Mouse (Mus musculus): ENCODE measurements around the gene Umad1. TPM values are rescaled to one million over a fixed set of nuclear protein-coding genes. Genes with fewer than 3 reads are reported as not detected.

Gene Umad1
- polyA plus RNA-seq, 1 experiment from 2014 or later, result 15.7 TPM

GRCm38 (mm10) chr6:8465388-8465787, 206.3 kb downstream of the Umad1 start:
- Histone ChIP-seq H3K9ac (no peak overlapping the region), H3K9me3 (replicated peaks) (no peaks in the 10 kb centered on the region), H3K36me3 (no peaks in the 10 kb centered on the region), H3K27me3 (no peaks in the 10 kb centered on the region), H3K4me1 (replicated peaks) (no peaks in the 10 kb centered on the region), H3K27ac (no peak overlapping the region), H3K4me2 (no peak overlapping the region), H3K4me3 (replicated peaks) (no peak overlapping the region)
- 65% methylated on average over 1 of the region's 1 CpGs for WGBS (ENCODE audit: insufficient replicate concordance)
- DNase-seq (no peak), ATAC-seq (ENCODE audit: low read depth) (no peak)

- no peak overlapping the region for H3K9ac ChIP-seq
- H3K4me1 ChIP-seq (replicated peaks), result no peaks in the 10 kb centered on the region
- no peak overlapping the region for H3K27ac ChIP-seq
- H3K36me3 ChIP-seq, result no peaks in the 10 kb centered on the region
- WGBS (ENCODE audit: insufficient replicate concordance), result 67% methylated on average over 5 of the region's 5 CpGs
- ATAC-seq (ENCODE audit: low read depth) (no peak), DNase-seq (no peak)
- no peak overlapping the region for H3K4me3 ChIP-seq (replicated peaks)
- H3K4me2 ChIP-seq, result no peak overlapping the region
- H3K27me3 ChIP-seq, result no peaks in the 10 kb centered on the region
- H3K9me3 ChIP-seq (replicated peaks), result no peaks in the 10 kb centered on the region
Observed at GRCm38 (mm10) chr6:8465985-8466384, 206.9 kb downstream of the Umad1 start.

- Histone ChIP-seq H3K9ac (no peak overlapping the region), H3K27me3 (no peaks in the 10 kb centered on the region), H3K4me3 (replicated peaks) (no peak overlapping the region), H3K36me3 (no peaks in the 10 kb centered on the region), H3K27ac (no peak overlapping the region), H3K4me2 (no peak overlapping the region), H3K9me3 (replicated peaks) (no peaks in the 10 kb centered on the region), H3K4me1 (replicated peaks) (0 out of 2 replicates have a peak, but pooled peaks cover 3% of the 10 kb centered on the region)
- no peak for DNase-seq
- ATAC-seq (ENCODE audit: low read depth), result no peak
- WGBS (ENCODE audit: insufficient replicate concordance), result 68% methylated on average over 10 of the region's 10 CpGs
Observed at GRCm38 (mm10) chr6:8467667-8468337, 208.7 kb downstream of the Umad1 start.

GRCm38 (mm10) chr6:8469918-8470317, 210.8 kb downstream of the Umad1 start:
- DNase-seq (no peak), ATAC-seq (ENCODE audit: low read depth) (no peak)
- no peak overlapping the region for H3K4me2 ChIP-seq
- H3K36me3 ChIP-seq, result no peaks in the 10 kb centered on the region
- no peaks in the 10 kb centered on the region for H3K27me3 ChIP-seq
- no peaks in the 10 kb centered on the region for H3K9me3 ChIP-seq (replicated peaks)
- H3K4me1 ChIP-seq (replicated peaks), result peaks cover 21% of the 10 kb centered on the region
- H3K27ac ChIP-seq, result no peak overlapping the region
- 79% methylated on average over 3 of the region's 3 CpGs for WGBS (ENCODE audit: insufficient replicate concordance)
- H3K9ac ChIP-seq, result no peak overlapping the region
- H3K4me3 ChIP-seq (replicated peaks), result no peak overlapping the region

- Histone ChIP-seq H3K27ac (no peak overlapping the region), H3K4me3 (replicated peaks) (no peak overlapping the region), H3K27me3 (no peaks in the 10 kb centered on the region), H3K9ac (no peak overlapping the region), H3K36me3 (no peaks in the 10 kb centered on the region), H3K4me1 (replicated peaks) (peaks cover 21% of the 10 kb centered on the region), H3K4me2 (no peak overlapping the region), H3K9me3 (replicated peaks) (no peaks in the 10 kb centered on the region)
- DNase-seq (no peak), ATAC-seq (ENCODE audit: low read depth) (no peak)
- WGBS (ENCODE audit: insufficient replicate concordance), result 65% methylated on average over 3 of the region's 3 CpGs
Observed at GRCm38 (mm10) chr6:8472125-8472524, 213.0 kb downstream of the Umad1 start.

GRCm38 (mm10) chr6:8472915-8473314, 213.8 kb downstream of the Umad1 start:
- Histone ChIP-seq H3K9me3 (replicated peaks) (no peaks in the 10 kb centered on the region), H3K27ac (no peak overlapping the region), H3K4me2 (no peak overlapping the region), H3K27me3 (no peaks in the 10 kb centered on the region), H3K36me3 (no peaks in the 10 kb centered on the region), H3K9ac (no peak overlapping the region), H3K4me3 (replicated peaks) (no peak overlapping the region), H3K4me1 (replicated peaks) (peaks cover 21% of the 10 kb centered on the region)
- ATAC-seq (ENCODE audit: low read depth) (peak; percentile 43; the same call in 1 of the 2 replicates), DNase-seq (no peak)
- WGBS (ENCODE audit: insufficient replicate concordance), result 30% methylated on average over 5 of the region's 5 CpGs

GRCm38 (mm10) chr6:8473498-8473897, 214.4 kb downstream of the Umad1 start:
- H3K4me3 ChIP-seq (replicated peaks), result no peak overlapping the region
- H3K36me3 ChIP-seq, result no peaks in the 10 kb centered on the region
- no peak for DNase-seq
- ATAC-seq (ENCODE audit: low read depth), result no peak
- no peak overlapping the region for H3K4me2 ChIP-seq
- no peak overlapping the region for H3K9ac ChIP-seq
- no peaks in the 10 kb centered on the region for H3K27me3 ChIP-seq
- WGBS (ENCODE audit: insufficient replicate concordance), result 47% methylated on average over 5 of the region's 5 CpGs
- no peaks in the 10 kb centered on the region for H3K9me3 ChIP-seq (replicated peaks)
- peaks cover 21% of the 10 kb centered on the region for H3K4me1 ChIP-seq (replicated peaks)
- H3K27ac ChIP-seq, result no peak overlapping the region

GRCm38 (mm10) chr6:8474316-8474715, 215.2 kb downstream of the Umad1 start:
- Histone ChIP-seq H3K4me1 (replicated peaks) (peaks cover 21% of the 10 kb centered on the region), H3K4me2 (no peak overlapping the region), H3K4me3 (replicated peaks) (no peak overlapping the region), H3K9me3 (replicated peaks) (no peaks in the 10 kb centered on the region), H3K27me3 (no peaks in the 10 kb centered on the region), H3K9ac (no peak overlapping the region), H3K36me3 (no peaks in the 10 kb centered on the region), H3K27ac (no peak overlapping the region)
- peak; percentile 48; the same call in 1 of the 2 replicates for ATAC-seq (ENCODE audit: low read depth)
- DNase-seq, result no peak
- WGBS (ENCODE audit: insufficient replicate concordance), result 39% methylated on average over 3 of the region's 3 CpGs

- H3K4me1 ChIP-seq (replicated peaks), result peaks cover 21% of the 10 kb centered on the region
- H3K27me3 ChIP-seq, result no peaks in the 10 kb centered on the region
- DNase-seq (no peak), ATAC-seq (ENCODE audit: low read depth) (no peak)
- H3K4me3 ChIP-seq (replicated peaks), result no peak overlapping the region
- 75% methylated on average over 4 of the region's 4 CpGs for WGBS (ENCODE audit: insufficient replicate concordance)
- no peak overlapping the region for H3K27ac ChIP-seq
- no peak overlapping the region for H3K4me2 ChIP-seq
- no peaks in the 10 kb centered on the region for H3K36me3 ChIP-seq
- no peaks in the 10 kb centered on the region for H3K9me3 ChIP-seq (replicated peaks)
- no peak overlapping the region for H3K9ac ChIP-seq
Observed at GRCm38 (mm10) chr6:8474820-8475219, 215.7 kb downstream of the Umad1 start.

- Histone ChIP-seq H3K36me3 (no peaks in the 10 kb centered on the region), H3K4me3 (replicated peaks) (no peak overlapping the region), H3K4me2 (no peak overlapping the region), H3K9me3 (replicated peaks) (no peaks in the 10 kb centered on the region), H3K27ac (no peak overlapping the region), H3K4me1 (replicated peaks) (peaks cover 6% of the 10 kb centered on the region), H3K9ac (no peak overlapping the region), H3K27me3 (no peaks in the 10 kb centered on the region)
- DNase-seq, result no peak
- ATAC-seq (ENCODE audit: low read depth), result no peak
- 69% methylated on average over 1 of the region's 1 CpGs for WGBS (ENCODE audit: insufficient replicate concordance)
Observed at GRCm38 (mm10) chr6:8479176-8479575, 220.1 kb downstream of the Umad1 start.

- Histone ChIP-seq H3K9me3 (replicated peaks) (no peaks in the 10 kb centered on the region), H3K4me1 (replicated peaks) (peaks cover 47% of the 10 kb centered on the region), H3K36me3 (no peaks in the 10 kb centered on the region), H3K27ac (peak overlapping the region; percentile 64), H3K27me3 (no peaks in the 10 kb centered on the region), H3K9ac (peak overlapping the region; percentile 7; the same call in 1 of the 2 replicates), H3K4me3 (replicated peaks) (no peak overlapping the region), H3K4me2 (peak overlapping the region; percentile 30)
- WGBS (ENCODE audit: insufficient replicate concordance), result 61% methylated on average over 17 of the region's 17 CpGs
- DNase-seq, result peak; percentile 45
- peak; percentile 78 for ATAC-seq (ENCODE audit: low read depth)
Observed at GRCm38 (mm10) chr6:8484437-8485275, 225.6 kb downstream of the Umad1 start.

All from liver, embryonic 13.5 days (tissue).